Mouse (Mus musculus) left cerebral cortex, postnatal 10 days (tissue): Measurements from ENCODE around the gene Ufc1. TPM values are rescaled to one million over a fixed set of nuclear protein-coding genes. Genes with fewer than 3 reads are reported as not detected.
A peak's percentile ranks its signal among the peaks of the same experiment; 100 is the strongest.

Source experiments
- DNase-seq, 2 experiments: peaks; one replicate each; pipeline ENCODE4 v3.0.0; 2021 to 2022; ENCODE audit warnings: low spot score in 2 of 2, mixed read lengths in 1 of 2; ENCODE audit errors: extremely low spot score in 1 of 2
- intact Hi-C: fragments of 180-260 bp; cut with DNase I; formaldehyde crosslinking; loops from one replicate; pipeline ENCODE4 v1.15.1; 2025
- total RNA-seq, 2 experiments: library from RNA; stranded (reverse); gene quantifications; 2 replicates each; pipeline ENCODE4 v1.2.3; 2021

Ufc1 gene
- total RNA-seq, 2 experiments from 2014 or later, result 110 to 114 TPM

- DNase-seq, result no peak
- intact Hi-C loops, result no loop called here
These were observed 19.6 kb downstream of the Ufc1 start for GRCm38 (mm10) chr1:171275144-171275734.

DNA sequence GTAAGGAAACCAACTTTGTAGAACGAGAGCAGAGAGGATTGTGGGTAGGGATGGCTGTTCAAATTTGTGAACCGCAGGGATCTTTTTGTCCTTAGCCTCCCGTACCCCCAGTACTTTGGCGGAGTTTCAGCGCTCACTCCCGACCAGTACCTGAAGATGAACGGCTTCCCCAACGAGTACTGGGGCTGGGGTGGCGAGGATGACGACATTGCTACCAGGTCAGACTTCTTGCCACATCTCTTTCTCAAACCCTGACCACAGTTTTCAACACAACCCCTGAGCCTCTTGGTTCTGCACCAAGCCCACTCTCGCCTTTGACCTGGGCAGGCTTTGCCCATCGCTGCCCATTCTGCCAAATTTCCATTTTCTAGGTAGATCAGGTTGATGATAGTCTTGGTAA is 20.7 kb downstream of the Ufc1 start:
- no peak for DNase-seq
- intact Hi-C loops, result no loop called here

DNA sequence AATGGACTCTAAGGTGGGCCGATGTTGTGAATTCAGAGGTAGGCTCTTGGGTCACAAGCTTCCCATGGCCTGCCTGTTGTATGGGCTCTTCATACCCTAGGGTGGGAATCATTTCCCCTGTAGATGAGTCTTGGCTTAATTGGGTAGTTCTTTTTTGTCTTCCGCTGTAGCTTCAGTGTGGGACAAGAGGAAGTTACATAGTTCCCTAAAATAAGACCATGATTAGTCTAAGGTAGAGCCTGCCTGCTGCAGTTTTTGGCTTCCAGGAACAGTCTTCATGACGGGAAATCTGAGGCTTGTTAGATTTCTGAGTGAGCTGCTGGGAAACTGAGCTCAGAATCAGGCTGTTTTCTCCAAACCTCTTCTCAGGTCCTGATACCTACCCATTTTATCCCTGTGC is 22.7 kb downstream of the Ufc1 start:
- DNase-seq, result no peak
- intact Hi-C loops, result no loop called here

DNA sequence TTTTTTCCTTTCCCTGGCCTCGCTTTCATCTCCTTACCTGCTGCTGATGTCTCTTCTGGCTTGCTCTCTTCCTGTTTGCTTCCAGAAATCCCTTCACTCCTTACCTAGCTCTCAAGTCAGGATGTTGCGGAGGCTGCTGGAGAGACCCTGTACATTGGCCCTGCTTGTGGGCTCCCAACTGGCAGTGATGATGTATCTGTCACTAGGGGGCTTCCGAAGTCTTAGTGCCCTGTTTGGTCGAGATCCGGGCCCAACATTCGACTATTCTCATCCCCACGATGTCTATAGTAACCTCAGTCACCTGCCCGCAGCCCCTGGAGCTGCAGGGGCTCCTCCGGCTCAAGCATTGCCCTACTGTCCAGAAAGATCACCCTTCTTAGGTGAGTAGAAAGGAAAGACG is 23.2 kb downstream of the Ufc1 start:
- no peak for DNase-seq
- intact Hi-C loops, result no loop called here

DNA sequence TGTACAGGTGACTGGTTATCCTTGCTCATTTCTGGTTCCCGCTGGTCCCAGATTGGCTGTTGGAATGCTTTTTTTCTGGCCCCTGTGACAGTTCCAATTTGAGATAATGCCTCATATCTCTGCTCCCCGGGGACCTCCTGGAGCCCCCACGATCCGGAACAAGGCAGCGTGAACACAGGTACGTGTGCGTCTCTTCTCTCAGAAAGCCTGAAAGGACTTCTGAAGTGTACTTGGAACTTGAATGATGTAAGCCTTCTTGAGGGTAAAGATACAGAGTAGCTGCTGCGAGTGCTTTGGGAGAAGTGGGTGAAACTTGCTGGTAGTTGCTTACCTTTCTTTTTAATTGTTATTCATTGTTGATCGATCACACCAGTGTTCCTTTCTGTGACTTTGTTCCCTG is 23.6 kb downstream of the Ufc1 start:
- intact Hi-C loops, result no loop called here
- no peak for DNase-seq

- peak in 1 of 2 experiments; percentile 56 for DNase-seq
- intact Hi-C loops, result no loop called here
These were observed 24.3 kb downstream of the Ufc1 start for GRCm38 (mm10) chr1:171270573-171270900.

DNA sequence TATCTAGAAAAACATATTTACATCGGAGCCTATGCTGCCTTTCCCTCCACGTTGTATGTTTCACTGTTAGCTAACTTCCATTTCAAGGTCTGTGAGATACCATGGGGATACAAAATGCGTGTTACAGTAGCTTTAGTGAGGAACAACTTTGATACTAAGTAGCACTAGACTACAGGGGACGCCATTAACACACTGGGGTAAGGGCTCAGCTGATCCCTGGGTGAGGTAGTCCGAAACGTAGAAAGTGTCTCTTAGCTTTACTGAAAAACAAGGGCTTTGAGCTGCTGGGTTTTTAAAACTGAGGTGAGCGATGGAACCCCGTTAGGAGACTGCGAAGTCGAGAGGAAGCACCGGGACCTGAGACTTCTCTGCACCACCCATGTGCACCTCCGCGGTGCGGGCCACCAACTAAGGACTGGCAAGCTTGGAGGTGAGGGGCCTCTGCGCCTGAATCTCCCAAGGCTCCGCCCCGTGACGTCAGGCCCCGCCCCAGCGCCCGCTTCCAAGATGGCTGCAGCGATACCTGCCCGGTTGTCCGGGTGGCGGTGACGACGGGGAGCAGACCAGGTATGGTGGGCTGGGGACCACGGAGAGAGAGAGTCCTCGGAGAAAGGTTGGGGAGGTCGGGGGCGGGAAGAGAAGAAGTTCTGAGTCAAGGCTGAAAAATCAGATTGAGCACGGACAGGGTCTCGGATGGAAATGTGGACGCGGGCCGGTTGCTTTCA is 24.8 kb downstream of the Ufc1 start, which contains the start of gene B4galt3:
Gene B4galt3, plus strand, starts transcription at position 481 of the 725 bp plus-strand sequence.
- intact Hi-C loops, result no loop called here
- peak; percentile 91 to 95 for DNase-seq

GRCm38 (mm10) chr1:171268341-171268740 is 26.5 kb downstream of the Ufc1 start:
- intact Hi-C loops, result no loop called here
- no peak for DNase-seq

DNA sequence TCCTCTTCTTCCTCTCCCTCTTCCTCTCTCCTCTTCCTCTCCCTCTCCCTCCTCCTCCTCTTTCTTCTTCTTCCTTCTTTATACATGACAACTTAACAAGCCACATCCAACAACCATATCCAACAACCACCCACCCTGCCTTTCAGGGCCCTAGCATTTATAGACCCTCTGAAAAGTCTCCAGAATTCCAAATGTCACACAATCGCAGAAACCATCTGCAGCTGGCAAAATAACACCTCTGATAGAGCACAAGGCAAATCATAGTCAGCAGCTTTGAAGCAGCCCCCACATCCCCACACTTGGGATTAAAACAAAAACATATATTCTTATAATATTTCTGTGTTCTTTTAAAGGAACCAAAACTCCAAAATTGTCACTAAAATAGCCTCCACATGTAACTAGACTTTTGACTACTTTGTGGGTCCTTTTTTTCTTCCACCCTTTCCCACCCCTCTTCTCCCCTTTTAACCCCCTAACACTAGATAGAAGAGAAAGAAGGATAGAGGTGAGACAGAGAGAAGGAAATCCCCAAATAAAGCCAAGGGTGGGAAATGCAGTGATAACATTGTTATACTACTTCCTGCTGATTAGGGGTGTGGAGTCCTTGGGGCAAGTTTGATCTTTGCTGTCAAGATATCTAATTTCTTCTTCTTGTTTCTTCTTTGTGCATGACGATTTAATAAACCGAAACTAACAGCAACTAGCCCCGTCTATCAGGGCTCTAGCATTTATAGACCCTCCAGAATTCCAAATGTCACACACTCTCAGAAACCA is 28.7 kb downstream of the Ufc1 start:
- DNase-seq, result no peak
- intact Hi-C loops, result no loop called here

DNA sequence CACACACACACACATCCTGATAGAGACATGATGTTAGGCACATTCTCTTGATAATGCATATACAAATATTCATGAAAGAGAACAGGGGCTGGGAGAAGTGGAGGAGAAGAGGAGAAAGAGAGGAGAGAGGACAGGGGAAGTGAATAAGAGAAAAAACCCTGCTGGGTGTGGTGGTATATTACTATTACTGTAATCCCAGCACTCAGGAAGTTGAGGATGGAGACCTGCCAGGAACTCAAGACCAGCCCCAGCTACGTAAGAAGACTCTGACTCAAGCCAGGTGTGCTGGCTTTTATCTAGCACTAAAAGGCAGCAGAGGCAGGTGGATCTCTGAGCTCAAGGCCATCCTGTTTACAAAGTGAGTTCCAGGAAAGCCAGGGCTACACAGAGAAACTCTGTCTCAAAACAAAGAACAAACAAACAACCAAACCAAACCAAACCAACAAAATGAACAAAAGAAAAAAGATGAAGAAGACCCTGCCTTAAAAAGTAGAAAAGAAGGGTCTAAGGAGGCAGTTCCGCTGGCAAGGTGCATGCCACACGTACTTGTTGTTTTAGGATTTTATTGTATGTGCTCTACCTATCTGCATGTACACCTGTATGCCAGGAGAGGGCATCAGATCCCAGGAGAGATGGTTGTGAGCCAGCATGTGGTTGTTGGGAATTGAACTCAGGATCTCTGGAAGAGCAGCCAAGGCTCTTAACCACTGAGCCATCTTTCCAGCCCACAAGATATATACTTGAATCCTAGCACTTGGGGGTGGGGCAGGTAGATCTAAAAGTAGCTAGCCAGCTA is 31.0 kb downstream of the Ufc1 start:
- intact Hi-C loops, result no loop called here
- DNase-seq, result no peak

DNA sequence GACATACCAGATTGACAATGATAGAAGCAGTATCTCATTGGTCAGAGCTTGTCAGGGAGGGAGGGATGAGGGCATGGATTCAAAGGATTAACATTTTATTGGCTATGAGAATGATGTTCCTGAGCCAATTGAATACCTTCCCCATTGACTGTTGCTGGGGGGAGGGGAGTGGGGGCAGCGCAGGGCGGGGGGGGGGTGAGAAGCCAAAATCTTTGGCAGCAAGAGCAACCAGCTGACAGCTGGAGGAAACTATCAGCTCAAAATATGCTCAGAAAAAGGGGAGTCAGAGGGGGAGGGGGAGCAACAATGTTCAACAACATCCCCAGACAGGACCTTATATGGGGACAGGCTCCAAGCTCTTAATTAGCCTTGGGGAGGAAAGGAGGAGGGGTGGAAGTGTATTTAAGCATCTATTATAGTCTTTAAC is 31.6 kb downstream of the Ufc1 start:
- peak in 1 of 2 experiments; percentile 73 for DNase-seq
- intact Hi-C loops, result no loop called here

DNA sequence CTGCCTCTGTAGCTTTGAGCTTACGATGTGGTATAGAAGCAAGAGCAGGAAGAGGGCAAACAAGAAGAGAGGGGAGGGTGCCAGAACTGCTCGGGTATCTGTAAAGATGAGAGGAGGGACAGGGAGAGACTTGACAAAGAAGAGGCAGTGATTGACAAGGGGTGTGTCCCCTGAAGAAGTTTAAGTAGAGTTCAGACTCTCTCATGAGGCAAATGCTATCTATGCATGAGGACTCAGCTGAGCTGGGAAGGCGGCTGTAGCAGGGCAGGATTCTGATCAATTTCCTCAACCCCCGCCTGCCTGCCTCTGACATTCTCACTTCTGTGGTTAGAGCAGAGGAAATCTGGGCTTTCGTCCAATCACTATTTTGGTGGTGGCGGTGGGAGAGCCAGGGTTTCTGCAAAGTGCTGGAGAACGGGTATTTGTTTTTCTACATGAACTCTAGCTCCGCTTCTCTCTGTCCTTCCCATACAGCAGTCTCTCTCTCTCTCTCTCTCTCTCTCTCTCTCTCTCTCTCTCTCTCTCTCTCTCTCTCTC is 32.2 kb downstream of the Ufc1 start:
- DNase-seq, result peak; percentile 84 to 89
- intact Hi-C loops, result no loop called here

DNA sequence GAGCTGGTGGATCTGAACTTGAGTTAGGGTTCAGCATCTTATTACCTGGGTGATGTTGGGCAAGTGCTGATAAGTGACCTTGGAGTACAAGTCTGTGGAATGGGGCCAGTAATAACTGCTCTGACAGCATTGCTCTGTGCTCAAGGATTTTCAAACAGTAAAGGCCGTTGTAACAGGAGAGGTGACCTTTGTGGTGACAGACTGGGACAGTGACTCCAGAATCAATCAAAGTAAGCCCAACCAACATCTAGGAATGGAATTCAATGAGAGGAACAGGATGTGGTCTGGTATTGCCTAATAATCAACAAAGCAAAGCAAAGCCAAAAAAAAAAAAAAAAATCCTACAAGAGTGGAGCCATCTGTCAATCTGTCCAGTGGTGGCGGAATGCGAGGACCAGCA is 34.5 kb downstream of the Ufc1 start:
- intact Hi-C loops, result no loop called here
- DNase-seq, result no peak

GRCm38 (mm10) chr1:171258921-171259320 is 35.9 kb downstream of the Ufc1 start:
- no peak for DNase-seq
- intact Hi-C loops, result loop anchor here (10.0 kb wide), 1 partner anchor 364 kb away; no protein-coding TSS in a partner anchor

DNA sequence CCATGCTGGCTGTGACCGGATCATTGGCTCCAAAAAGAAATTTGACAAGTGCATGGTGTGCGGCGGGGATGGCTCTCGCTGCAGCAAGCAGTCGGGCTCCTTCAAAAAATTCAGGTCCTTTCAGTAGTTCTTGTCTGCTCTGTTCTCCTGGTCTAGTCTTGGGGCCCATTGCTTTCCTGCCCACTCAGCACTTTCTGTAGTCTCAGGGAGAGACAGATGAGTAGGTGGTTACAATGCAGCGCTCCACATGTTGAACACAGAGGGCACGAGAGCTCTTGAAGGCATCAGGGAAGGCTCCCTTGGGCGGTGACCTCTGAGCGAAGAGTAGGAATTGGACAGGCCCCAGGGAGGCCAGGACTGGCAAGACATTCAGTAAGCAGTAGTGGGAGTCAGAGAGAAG is 37.0 kb downstream of the Ufc1 start:
- DNase-seq, result no peak
- intact Hi-C loops, result loop anchor here (10.0 kb wide), 1 partner anchor 363 kb away; no protein-coding TSS in a partner anchor

GRCm38 (mm10) chr1:171256937-171257548 is 37.8 kb downstream of the Ufc1 start:
- DNase-seq, result peak in 1 of 2 experiments; percentile 72
- intact Hi-C loops, result loop anchor here (10.0 kb wide), 1 partner anchor 362 kb away; no protein-coding TSS in a partner anchor

DNA sequence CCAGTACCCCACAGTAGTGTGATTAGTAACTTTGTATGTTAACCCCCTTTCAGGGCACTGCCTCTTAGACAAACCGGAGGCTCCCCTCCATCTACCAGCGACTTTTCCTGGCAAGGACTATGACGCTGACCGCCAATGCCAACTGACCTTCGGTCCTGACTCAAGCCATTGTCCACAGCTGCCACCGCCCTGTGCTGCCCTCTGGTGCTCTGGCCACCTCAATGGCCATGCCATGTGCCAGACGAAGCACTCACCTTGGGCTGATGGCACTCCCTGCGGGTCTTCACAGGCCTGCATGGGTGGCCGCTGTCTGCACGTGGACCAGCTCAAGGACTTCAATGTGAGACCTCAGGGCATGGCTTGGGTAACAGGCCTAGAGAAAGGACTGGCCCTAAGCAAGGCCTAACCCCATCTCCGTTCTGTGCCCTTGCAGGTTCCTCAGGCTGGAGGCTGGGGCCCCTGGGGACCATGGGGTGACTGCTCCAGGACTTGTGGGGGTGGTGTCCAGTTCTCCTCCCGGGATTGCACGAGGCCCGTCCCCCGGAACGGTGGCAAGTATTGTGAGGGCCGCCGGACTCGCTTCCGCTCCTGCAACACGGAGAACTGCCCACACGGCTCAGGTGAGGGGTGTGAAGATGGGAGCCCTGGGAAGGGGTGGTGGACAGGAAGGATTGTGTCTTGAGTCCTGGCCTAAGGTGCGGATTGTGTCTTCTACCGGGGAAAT is 38.6 kb downstream of the Ufc1 start:
- DNase-seq, result no peak
- intact Hi-C loops, result loop anchor here (10.0 kb wide), 1 partner anchor 361 kb away; no protein-coding TSS in a partner anchor

- DNase-seq, result no peak
- intact Hi-C loops, result loop anchor here (5.0 to 10.0 kb wide), 2 partner anchors 140 to 358 kb away; partner anchors contain the start of gene Cfap126
These were observed 42.4 kb downstream of the Ufc1 start for GRCm38 (mm10) chr1:171252415-171252814.
